Mouse (Mus musculus) small intestine, adult 2 months (tissue): ENCODE measurements around the gene Sele. TPM values are rescaled to one million over a fixed set of nuclear protein-coding genes. Genes with fewer than 3 reads are reported as not detected.

Experiments used
- H3K27ac ChIP-seq: fragments of 200-500 bp; 2 replicates; pipeline ENCODE4 v1.5.1; 2012; ENCODE audit warnings: low read depth, low read length, control low read depth, inconsistent platforms; ENCODE audit not compliant: insufficient read depth
- H3K27me3 ChIP-seq: fragments of 200-500 bp; 2 replicates; pipeline ENCODE4 v1.6.1; 2012; ENCODE audit warnings: mild to moderate bottlenecking, moderate library complexity, low read length, inconsistent platforms; ENCODE audit not compliant: control insufficient read depth, insufficient read depth
- H3K36me3 ChIP-seq: fragments of 200-500 bp; 2 replicates; pipeline ENCODE4 v1.6.1; 2012; ENCODE audit warnings: mild to moderate bottlenecking, low read length, control low read depth, inconsistent platforms; ENCODE audit not compliant: control insufficient read depth, insufficient read depth
- H3K4me1 ChIP-seq: fragments of 200-500 bp; 2 replicates; pipeline ENCODE4 v1.6.1; 2012; ENCODE audit warnings: low read length, inconsistent platforms, mixed read lengths; ENCODE audit not compliant: control insufficient read depth, insufficient read depth, insufficient read length
- H3K4me3 ChIP-seq: fragments of 200-500 bp; 2 replicates; pipeline ENCODE4 v1.5.1; 2012; ENCODE audit warnings: low read depth, mild to moderate bottlenecking, control low read depth, inconsistent platforms, low read length, moderate library complexity
- CTCF ChIP-seq: fragments of 200-500 bp; IDR thresholded peaks from 2 replicates; pipeline ENCODE4 v1.5.1; 2012; ENCODE audit warnings: low read depth, mild to moderate bottlenecking, control low read depth, inconsistent platforms, low read length, moderate library complexity, mixed read lengths; ENCODE audit not compliant: insufficient replicate concordance, insufficient read length; ENCODE audit errors: extremely low read depth
- POLR2A ChIP-seq: fragments of 200-500 bp; IDR thresholded peaks from 2 replicates; pipeline ENCODE4 v1.6.1; 2012; ENCODE audit warnings: low read depth, mild to moderate bottlenecking, control low read depth, inconsistent platforms, low read length, moderate library complexity
- WGBS: fragments of 180-500 bp; shearing (Covaris S2); methylation state at CpG from one replicate; pipeline ENCODE4 v1.1.7; 2018; 5-methylcytosine and 5-hydroxymethylcytosine counted together
- polyA plus RNA-seq: library from polyadenylated mRNA; depleted of rRNA; stranded (reverse); fragments of >200 nt; gene quantifications from 2 replicates; pipeline ENCODE4 v1.2.3, GENCODE M21; 2012; rRNA removed

The Sele gene
- polyA plus RNA-seq, 1 experiment = not detected

- Histone ChIP-seq H3K27me3 (no peaks in the 10 kb centered on the region), H3K36me3 (no peaks in the 10 kb centered on the region), H3K4me1 (no peaks in the 10 kb centered on the region), H3K27ac (no peak overlapping the region), H3K4me3 (no peak overlapping the region)
- TF ChIP-seq POLR2A (no peak), CTCF (no peak)
- 85% methylated on average over 4 of the region's 4 CpGs for WGBS
These were observed 35.0 kb downstream of the Sele start for GRCm38 (mm10) chr1:164083046-164083445.

- Histone ChIP-seq H3K27me3 (no peaks in the 10 kb centered on the region), H3K27ac (no peak overlapping the region), H3K36me3 (no peaks in the 10 kb centered on the region), H3K4me3 (no peak overlapping the region), H3K4me1 (no peaks in the 10 kb centered on the region)
- TF ChIP-seq CTCF = no peak
- no peak for TF ChIP-seq POLR2A
- 72% methylated on average over 3 of the region's 3 CpGs for WGBS
These were observed 38.8 kb downstream of the Sele start for GRCm38 (mm10) chr1:164086797-164087196.

GRCm38 (mm10) chr1:164087872-164088271 lies 39.8 kb downstream of the Sele start:
- no peak overlapping the region for H3K4me3 ChIP-seq
- H3K36me3 ChIP-seq = no peaks in the 10 kb centered on the region
- no peak overlapping the region for H3K27ac ChIP-seq
- 84% methylated on average over 5 of the region's 5 CpGs for WGBS
- TF ChIP-seq CTCF (no peak), POLR2A (no peak)
- no peaks in the 10 kb centered on the region for H3K27me3 ChIP-seq
- no peaks in the 10 kb centered on the region for H3K4me1 ChIP-seq

- Histone ChIP-seq H3K4me3 (no peak overlapping the region), H3K27me3 (no peaks in the 10 kb centered on the region), H3K27ac (no peak overlapping the region), H3K4me1 (no peaks in the 10 kb centered on the region), H3K36me3 (no peaks in the 10 kb centered on the region)
- WGBS = 32% methylated on average over 6 of the region's 6 CpGs
- no peak for TF ChIP-seq POLR2A
- no peak for TF ChIP-seq CTCF
These were observed 48.7 kb downstream of the Sele start for GRCm38 (mm10) chr1:164096780-164097179.

- Histone ChIP-seq H3K27me3 (no peaks in the 10 kb centered on the region), H3K36me3 (no peaks in the 10 kb centered on the region), H3K27ac (no peak overlapping the region), H3K4me3 (no peak overlapping the region), H3K4me1 (no peaks in the 10 kb centered on the region)
- TF ChIP-seq POLR2A = no peak
- TF ChIP-seq CTCF = no peak
- 46% methylated on average over 2 of the region's 2 CpGs for WGBS
These were observed 49.9 kb downstream of the Sele start for GRCm38 (mm10) chr1:164097911-164098310.

GRCm38 (mm10) chr1:164098372-164098771 lies 50.3 kb downstream of the Sele start:
- TF ChIP-seq CTCF (no peak), POLR2A (no peak)
- 53% methylated on average over 2 of the region's 2 CpGs for WGBS
- Histone ChIP-seq H3K36me3 (no peaks in the 10 kb centered on the region), H3K27me3 (no peaks in the 10 kb centered on the region), H3K4me3 (no peak overlapping the region), H3K4me1 (no peaks in the 10 kb centered on the region), H3K27ac (no peak overlapping the region)

Other genes starting within 250 kb of the Sele start
- gene Scyl3, start 119.1 kb upstream of the Sele start, polyA plus RNA-seq = 3.6 and 4.6 TPM in 2 replicates
- 0.25 and 0.44 TPM in 2 replicates for gene BC055324, start 53.4 kb upstream of the Sele start, polyA plus RNA-seq
- gene Mettl18, start 53.3 kb upstream of the Sele start, polyA plus RNA-seq = 0.06 and 0.08 TPM in 2 replicates
- gene Sell, start 13.7 kb downstream of the Sele start, polyA plus RNA-seq = 0.70 and 0.75 TPM in 2 replicates
- 0.63 and 1.0 TPM in 2 replicates for gene Selp, start 67.0 kb downstream of the Sele start, polyA plus RNA-seq
- gene F5, start 103.6 kb downstream of the Sele start, polyA plus RNA-seq = 0.23 and 1.2 TPM in 2 replicates
- gene Slc19a2, start 200.8 kb downstream of the Sele start, polyA plus RNA-seq = 7.2 and 7.4 TPM in 2 replicates
- gene Ccdc181, start 227.4 kb downstream of the Sele start, polyA plus RNA-seq = 0.51 and 1.4 TPM in 2 replicates